Mouse (Mus musculus) CH12.LX (cell line): ENCODE measurements around the gene Gm27029. TPM values are rescaled to one million over a fixed set of nuclear protein-coding genes. Genes with fewer than 3 reads are reported as not detected.

ENCODE experiments used
- DNase-seq: peaks from one replicate; pipeline ENCODE4 v3.0.0-alpha.2; 2013; ENCODE audit errors: extremely low read depth
- H3K27ac ChIP-seq: 2 replicates; pipeline ENCODE4 v1.5.1; 2012; ENCODE audit warnings: low read depth, mild to moderate bottlenecking, control low read depth, moderate library complexity; ENCODE audit not compliant: insufficient read depth
- H3K27me3 ChIP-seq: replicated peaks from 2 replicates; pipeline ENCODE3; 2012; ENCODE audit warnings: inconsistent platforms
- H3K36me3 ChIP-seq, 2 experiments: replicated peaks in 1 of 2; 2 replicates each; pipeline versions ENCODE3 to v1.6.1; 2012; ENCODE audit warnings: inconsistent platforms in 1 of 2, low read length in 1 of 2, mild to moderate bottlenecking in 1 of 2, mixed read lengths in 1 of 2, moderate library complexity in 1 of 2; ENCODE audit not compliant: control insufficient read depth in 1 of 2, insufficient read depth in 1 of 2
- H3K4me1 ChIP-seq, 2 experiments: 2 replicates each; pipeline ENCODE4 v1.6.1; 2012; ENCODE audit warnings: inconsistent platforms in 1 of 2, moderate library complexity in 1 of 2; ENCODE audit not compliant: insufficient read depth in 2 of 2, control insufficient read depth in 1 of 2
- H3K4me2 ChIP-seq: 2 replicates; pipeline ENCODE4 v1.6.1; 2012; ENCODE audit warnings: low read depth, mild to moderate bottlenecking, control low read depth; ENCODE audit not compliant: poor library complexity, insufficient read depth, severe bottlenecking
- H3K4me3 ChIP-seq, 3 experiments: fragments of 150-350 bp in 1 of 3; sonication (generic) in 1 of 3; replicated peaks in 1 of 3; 2 replicates each; pipeline versions ENCODE3 to v1.5.1; 2011 to 2012; ENCODE audit warnings: low read depth in 2 of 3, low read length in 2 of 3, mild to moderate bottlenecking in 2 of 3, moderate library complexity in 2 of 3, control low read depth in 1 of 3, improper control_type of control experiment in 1 of 3, inconsistent platforms in 1 of 3, mixed read lengths in 1 of 3; ENCODE audit not compliant: poor library complexity in 1 of 3
- H3K79me2 ChIP-seq: replicated peaks from 2 replicates; pipeline ENCODE4 v1.6.1; 2012; ENCODE audit warnings: mild to moderate bottlenecking, moderate library complexity; ENCODE audit not compliant: control insufficient read depth, poor library complexity, insufficient read depth, severe bottlenecking; ENCODE audit errors: extremely low read depth
- H3K9ac ChIP-seq: 2 replicates; pipeline ENCODE4 v1.6.1; 2012; ENCODE audit warnings: low read depth, mild to moderate bottlenecking, control low read depth, moderate library complexity; ENCODE audit not compliant: insufficient read depth
- H3K9me3 ChIP-seq: replicated peaks from 2 replicates; pipeline ENCODE3; 2012; ENCODE audit warnings: low read length, inconsistent platforms, mixed read lengths
- BHLHE40 ChIP-seq: IDR thresholded peaks from 2 replicates; pipeline ENCODE4 v1.6.1; 2011; ENCODE audit warnings: mild to moderate bottlenecking, low read depth, low read length, improper control_type of control experiment
- CHD1 ChIP-seq: IDR thresholded peaks from 2 replicates; pipeline ENCODE4 v1.6.1; 2012; ENCODE audit warnings: low read depth, low read length, improper control_type of control experiment, inconsistent platforms
- CHD2 ChIP-seq: IDR thresholded peaks from 2 replicates; pipeline ENCODE4 v1.6.1; 2011; ENCODE audit warnings: low read length, improper control_type of control experiment
- CTCF ChIP-seq, 2 experiments: IDR thresholded peaks in 1 of 2; conservative IDR thresholded peaks in 1 of 2; 2 replicates each; pipeline ENCODE4 v1.5.1; 2011 to 2012; ENCODE audit warnings: low read depth in 2 of 2, low read length in 2 of 2, improper control_type of control experiment in 1 of 2, inconsistent platforms in 1 of 2, mild to moderate bottlenecking in 1 of 2, moderate library complexity in 1 of 2
- E2F4 ChIP-seq: IDR thresholded peaks from 2 replicates; pipeline ENCODE4 v1.6.1; 2011; ENCODE audit warnings: low read depth, low read length, improper control_type of control experiment; ENCODE audit not compliant: insufficient replicate concordance
- ELF1 ChIP-seq: IDR thresholded peaks from 2 replicates; pipeline ENCODE4 v1.6.1; 2014; ENCODE audit warnings: low read depth, mild to moderate bottlenecking, inconsistent platforms, low read length, improper control_type of control experiment
- EP300 ChIP-seq: IDR thresholded peaks from 2 replicates; pipeline ENCODE4 v1.6.1; 2011; ENCODE audit warnings: low read length, improper control_type of control experiment
- ETS1 ChIP-seq: conservative IDR thresholded peaks from 2 replicates; pipeline ENCODE4 v1.6.1; 2012; ENCODE audit warnings: low read depth, mild to moderate bottlenecking, inconsistent platforms, low read length, improper control_type of control experiment, moderate library complexity
- GABPA ChIP-seq: IDR thresholded peaks from 2 replicates; pipeline ENCODE4 v1.6.1; 2012; ENCODE audit warnings: low read depth, low read length, improper control_type of control experiment, inconsistent platforms; ENCODE audit not compliant: insufficient replicate concordance
- HCFC1 ChIP-seq: IDR thresholded peaks from 2 replicates; pipeline ENCODE4 v1.6.1; 2012; ENCODE audit warnings: low read depth, mild to moderate bottlenecking, inconsistent platforms, low read length, improper control_type of control experiment
- JUN ChIP-seq: IDR thresholded peaks from 2 replicates; pipeline ENCODE4 v1.6.1; 2011; ENCODE audit warnings: low read depth, mild to moderate bottlenecking, low read length, improper control_type of control experiment, moderate library complexity; ENCODE audit not compliant: insufficient read depth
- KAT2A ChIP-seq: IDR thresholded peaks from 2 replicates; pipeline ENCODE4 v1.6.1; 2012; ENCODE audit warnings: low read length, improper control_type of control experiment, inconsistent platforms; ENCODE audit not compliant: insufficient replicate concordance
- MAFK ChIP-seq: IDR thresholded peaks from 2 replicates; pipeline ENCODE4 v1.6.1; 2011; ENCODE audit warnings: low read length, improper control_type of control experiment; ENCODE audit not compliant: insufficient replicate concordance
- MAX ChIP-seq: IDR thresholded peaks from 2 replicates; pipeline ENCODE4 v1.6.1; 2011; ENCODE audit warnings: low read length, improper control_type of control experiment
- MEF2A ChIP-seq: IDR thresholded peaks from 2 replicates; pipeline ENCODE4 v1.6.1; 2014; ENCODE audit warnings: low read depth, mild to moderate bottlenecking, inconsistent platforms, low read length, improper control_type of control experiment, borderline replicate concordance
- MXI1 ChIP-seq: IDR thresholded peaks from 2 replicates; pipeline ENCODE4 v1.6.1; 2011; ENCODE audit warnings: mild to moderate bottlenecking, low read depth, low read length, improper control_type of control experiment
- MYC ChIP-seq: IDR thresholded peaks from 2 replicates; pipeline ENCODE4 v1.6.1; 2011; ENCODE audit warnings: low read depth, mild to moderate bottlenecking, improper control_type of control experiment, low read length
- NELFE ChIP-seq: IDR thresholded peaks from 2 replicates; pipeline ENCODE4 v1.6.1; 2011; ENCODE audit warnings: low read depth, low read length, improper control_type of control experiment
- NRF1 ChIP-seq: IDR thresholded peaks from 2 replicates; pipeline ENCODE4 v1.6.1; 2014; ENCODE audit warnings: low read depth, mild to moderate bottlenecking, inconsistent platforms, low read length, improper control_type of control experiment, moderate library complexity
- PAX5 ChIP-seq: IDR thresholded peaks from 2 replicates; pipeline ENCODE4 v1.6.1; 2012; ENCODE audit warnings: low read length, inconsistent platforms, mixed read lengths
- POLR2A ChIP-seq: IDR thresholded peaks from 2 replicates; pipeline ENCODE4 v1.6.1; 2011; ENCODE audit warnings: low read depth, mild to moderate bottlenecking, improper control_type of control experiment, low read length
- POLR2AphosphoS2 ChIP-seq: IDR thresholded peaks from 2 replicates; pipeline ENCODE4 v1.6.1; 2011; ENCODE audit warnings: low read depth, low read length, improper control_type of control experiment
- RCOR1 ChIP-seq: conservative IDR thresholded peaks from 2 replicates; pipeline ENCODE4 v1.6.1; 2012; ENCODE audit warnings: low read depth, mild to moderate bottlenecking, inconsistent platforms, low read length, improper control_type of control experiment
- SIN3A ChIP-seq: IDR thresholded peaks from 2 replicates; pipeline ENCODE4 v1.6.1; 2012; ENCODE audit warnings: low read length, improper control_type of control experiment, inconsistent platforms
- SMC3 ChIP-seq: IDR thresholded peaks from 2 replicates; pipeline ENCODE4 v1.6.1; 2011; ENCODE audit warnings: low read depth, low read length, improper control_type of control experiment
- TBP ChIP-seq: conservative IDR thresholded peaks from 2 replicates; pipeline ENCODE4 v1.6.1; 2011; ENCODE audit warnings: low read depth, low read length, improper control_type of control experiment
- UBTF ChIP-seq: IDR thresholded peaks from 2 replicates; pipeline ENCODE4 v1.6.1; 2012; ENCODE audit warnings: low read depth, mild to moderate bottlenecking, inconsistent platforms, low read length, improper control_type of control experiment, moderate library complexity
- USF1 ChIP-seq: IDR thresholded peaks from 2 replicates; pipeline ENCODE4 v1.6.1; 2014; ENCODE audit warnings: low read depth, mild to moderate bottlenecking, inconsistent platforms, low read length, improper control_type of control experiment
- USF2 ChIP-seq: conservative IDR thresholded peaks from 2 replicates; pipeline ENCODE4 v1.6.1; 2011; ENCODE audit warnings: low read depth, low read length, improper control_type of control experiment
- ZC3H11A ChIP-seq: IDR thresholded peaks from 2 replicates; pipeline ENCODE4 v1.6.1; 2012; ENCODE audit warnings: low read depth, mild to moderate bottlenecking, inconsistent platforms, low read length, improper control_type of control experiment
- ZMIZ1 ChIP-seq: IDR thresholded peaks from 2 replicates; pipeline ENCODE4 v1.6.1; 2012; ENCODE audit warnings: low read depth, mild to moderate bottlenecking, inconsistent platforms, low read length, improper control_type of control experiment
- ZNF384 ChIP-seq: IDR thresholded peaks from 2 replicates; pipeline ENCODE4 v1.6.1; 2012; ENCODE audit warnings: low read depth, low read length, improper control_type of control experiment, inconsistent platforms
- dilution Hi-C: fragments of 300-500 bp; cut with MboI; formaldehyde crosslinking; loops from 2 replicates; pipeline ENCODE4 v1.14.3; 2020; ENCODE audit warnings: low sequenced_read_pairs; ENCODE audit not compliant: extremely low pct_unique_long_range_greater_than_20kb, extremely low pct_ligation_motif_present
- in situ Hi-C: fragments of 300-500 bp; cut with MboI; formaldehyde crosslinking; loops from 3 replicates; pipeline ENCODE4 v1.14.3; 2019; ENCODE audit warnings: low sequenced_read_pairs, low pct_ligation_motif_present, low pct_unique_long_range_greater_than_20kb, mixed read lengths
- polyA plus RNA-seq: library from polyadenylated mRNA; unstranded; fragments of >175 nt; gene quantifications from 2 replicates; pipeline ENCODE4 v1.2.1, GENCODE M21; 2012; ENCODE audit warnings: low read depth; ENCODE audit not compliant: insufficient read length
- total RNA-seq, 2 experiments: library from RNA; depleted of rRNA; stranded (reverse); fragments of 300-350 nt in 1 of 2; fragments of >200 nt in 1 of 2; gene quantifications; 2 replicates each; pipeline ENCODE4 v1.2.3; 2012 to 2014

The Gm27029 gene
- total and polyA plus RNA-seq, 3 experiments: 1.7 to 8.3 (median 6.2) TPM

GRCm38 (mm10) chr11:101416433-101417100 lies 8.0 kb downstream of the Gm27029 start (continued):
- TF ChIP-seq ELF1 (no peak), SMC3 (no peak), TBP (peak; percentile 36; the same call in 1 of the 2 replicates), ZMIZ1 (peak; percentile 33; the same call in 1 of the 2 replicates)

- peaks cover 32 to 44% of the 10 kb centered on the region in 2 experiments for H3K36me3 ChIP-seq
- peaks cover 12% of the 10 kb centered on the region for H3K79me2 ChIP-seq
- no peaks in the 10 kb centered on the region for H3K27me3 ChIP-seq
- no peak overlapping the region for H3K9ac ChIP-seq
- in situ Hi-C loops (no loop called here), dilution Hi-C loops (no loop called here)
- TF ChIP-seq CTCF (conservative IDR thresholded peaks at IDR 0.05 in 1 of 2, IDR thresholded peaks at IDR 0.05 in 1 of 2; ENCODE audit: low read depth in 2 of 2, low read length in 2 of 2): peak in 1 of 2 experiments; percentile 54; a peak in 2 of 4 replicates
- TF ChIP-seq POLR2A: no peak
- no peak for TF ChIP-seq NRF1
- TF ChIP-seq ELF1: no peak
- no peak for TF ChIP-seq KAT2A
- TF ChIP-seq MYC: peak; percentile 59; the same call in 1 of the 2 replicates
- TF ChIP-seq CHD2: no peak
- TF ChIP-seq SIN3A: no peak
- no peak for TF ChIP-seq CHD1
- no peak for TF ChIP-seq NELFE
- no peak for TF ChIP-seq UBTF
- TF ChIP-seq MXI1: no peak
- no peak for TF ChIP-seq PAX5
- TF ChIP-seq JUN: no peak
- TF ChIP-seq SMC3: 0 out of 2 replicates have a peak, but pooled peaks have one; percentile 3
- TF ChIP-seq MAFK: no peak
- TF ChIP-seq USF2: no peak
- TF ChIP-seq POLR2AphosphoS2: no peak
- no peak for TF ChIP-seq HCFC1
- TF ChIP-seq MEF2A: no peak
- no peak for TF ChIP-seq BHLHE40
- no peak for TF ChIP-seq ETS1
- no peak for TF ChIP-seq MAX
- no peak for TF ChIP-seq ZMIZ1
- no peak for TF ChIP-seq EP300
- no peak for TF ChIP-seq ZC3H11A
- TF ChIP-seq GABPA: no peak
- no peak for TF ChIP-seq USF1
- no peak for TF ChIP-seq E2F4
- no peak for TF ChIP-seq RCOR1
- 0 out of 2 replicates have a peak, but pooled peaks have one; percentile 28 for TF ChIP-seq TBP
- no peak for TF ChIP-seq ZNF384
- H3K4me1 ChIP-seq: peaks cover 0 to 23% of the 10 kb centered on the region in 2 experiments; a peak in 2 of 4 replicates
- no peak overlapping the region for H3K4me3 ChIP-seq
- no peak overlapping the region for H3K4me2 ChIP-seq
- no peak overlapping the region for H3K27ac ChIP-seq
- peak; percentile 42 for DNase-seq
- no peaks in the 10 kb centered on the region for H3K9me3 ChIP-seq
These were observed 9.3 kb downstream of the Gm27029 start for GRCm38 (mm10) chr11:101415306-101415705.
